Mouse (Mus musculus) heart, postnatal 0 days (tissue): ENCODE data around the gene Atxn1.

ENCODE experiments used
- CTCF ChIP-seq: IDR thresholded peaks from 2 replicates; pipeline ENCODE4 v1.5.1; 2016; ENCODE audit warnings: antibody characterized with exemption, control low read depth, low read depth
- EP300 ChIP-seq: IDR thresholded peaks from 2 replicates; pipeline ENCODE4 v1.6.1; 2016; ENCODE audit warnings: antibody characterized with exemption, low read depth

DNA sequence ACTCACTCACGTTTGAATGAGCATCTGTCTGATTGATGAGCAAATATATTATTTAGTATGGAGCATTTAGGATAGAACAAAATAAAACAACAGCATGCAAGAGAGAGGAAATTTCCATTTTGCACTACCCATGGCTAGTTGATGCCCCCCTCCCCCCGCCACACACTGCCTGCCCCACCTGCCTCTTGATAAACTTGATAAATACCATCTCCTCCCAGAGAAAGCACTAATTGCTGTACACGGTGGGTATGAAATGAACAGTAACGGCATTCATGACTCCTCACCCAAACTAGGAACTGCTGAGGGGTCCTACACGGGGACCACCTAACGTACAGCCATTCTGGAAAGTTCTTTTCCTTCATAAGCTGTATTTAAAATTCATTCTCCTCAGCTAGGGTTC, 111.1 kb downstream of the Atxn1 start:
- TF ChIP-seq EP300 = no peak
- TF ChIP-seq CTCF = no peak
